ENCODE assay signal across 22 mouse cellular contexts in genomic region chr2:139774949-139775570, GRCm38 (mm10).
DNase-seq lines count a peak whose midpoint lies in the region; ATAC-seq and TF ChIP-seq lines count a peak whose summit lies in the region.
"Had no signal": no experiment of that assay in that cellular context is flagged by ENCODE, and none has a peak within 500 bp of the region (broad histone marks: within the 10 kb centered on the region; RNA-seq: fewer than 3 reads in every experiment).

No protein-coding gene starts in this region.

- peak overlapping the region; percentile 17; the same call in 1 of the 2 replicates for H3K27ac ChIP-seq in embryonic facial prominence, embryonic 13.5 days
- no peak overlapping the region for H3K27ac ChIP-seq in embryonic facial prominence, embryonic 10.5 days (replicated peaks)
- H3K27ac ChIP-seq in lung, embryonic 14.5 days (ENCODE audit: low read depth): peak overlapping the region; percentile 60
- no peak overlapping the region for H3K27ac ChIP-seq in embryonic facial prominence, embryonic 14.5 days (replicated peaks; ENCODE audit: low read depth, low read length)
- H3K27ac ChIP-seq in limb, embryonic 15.5 days: no peak overlapping the region
- H3K27ac ChIP-seq: embryonic facial prominence, embryonic 15.5 days; hindbrain, embryonic 10.5 days; hindbrain, embryonic 13.5 days had no signal

- no peak for DNase-seq in embryonic facial prominence, embryonic 10.5 days (ENCODE audit: low spot score)
- peak; percentile 48 for DNase-seq in lung, embryonic 14.5 days
- DNase-seq in lung, postnatal 36 days: no peak
- peak; percentile 32 for DNase-seq in embryonic facial prominence, embryonic 14.5 days (ENCODE audit: low spot score)
- no peak for DNase-seq in frontal cortex, postnatal 14 days (ENCODE audit: low spot score in 2 of 2)
- DNase-seq: adrenal gland, adult 8-10 months; adrenal gland, postnatal 25 days; cerebellum, adult 11-12 months; cerebellum, adult 8-10 months; cerebellum, postnatal 10 days; forebrain, postnatal 0 days; gastrocnemius, postnatal 10 days; gastrocnemius, postnatal 36 days had no signal

- peaks cover 8% of the 10 kb centered on the region for H3K4me1 ChIP-seq in embryonic facial prominence, embryonic 13.5 days
- peaks cover 17% of the 10 kb centered on the region for H3K4me1 ChIP-seq in embryonic facial prominence, embryonic 10.5 days
- H3K4me1 ChIP-seq in lung, embryonic 14.5 days (ENCODE audit: insufficient read depth): peaks cover 7% of the 10 kb centered on the region; the same call in 1 of the 2 replicates
- H3K4me1 ChIP-seq in embryonic facial prominence, embryonic 14.5 days (ENCODE audit: control insufficient read depth, insufficient read depth, low read length): no peaks in the 10 kb centered on the region
- H3K4me1 ChIP-seq in limb, embryonic 15.5 days: no peaks in the 10 kb centered on the region
- H3K4me1 ChIP-seq: hindbrain, embryonic 13.5 days had no signal

- no peaks in the 10 kb centered on the region for H3K27me3 ChIP-seq in embryonic facial prominence, embryonic 13.5 days
- H3K27me3 ChIP-seq in embryonic facial prominence, embryonic 10.5 days (replicated peaks; ENCODE audit: low read depth, poor library complexity, severe bottlenecking): no peaks in the 10 kb centered on the region
- no peaks in the 10 kb centered on the region for H3K27me3 ChIP-seq in lung, embryonic 14.5 days (ENCODE audit: insufficient read depth, low read length)
- H3K27me3 ChIP-seq in embryonic facial prominence, embryonic 14.5 days (replicated peaks; ENCODE audit: control insufficient read depth, insufficient read depth, low read length): no peaks in the 10 kb centered on the region
- H3K27me3 ChIP-seq in limb, embryonic 15.5 days: no peaks in the 10 kb centered on the region
- H3K27me3 ChIP-seq: embryonic facial prominence, embryonic 15.5 days; hindbrain, embryonic 13.5 days had no signal

- 77% methylated on average over 8 of the region's 8 CpGs for whole genome bisulfite sequencing in embryonic facial prominence, embryonic 13.5 days
- WGBS in embryonic facial prominence, embryonic 10.5 days: 83% methylated on average over 8 of the region's 8 CpGs
- WGBS in lung, embryonic 14.5 days: 66% methylated on average over 8 of the region's 8 CpGs
- WGBS in embryonic facial prominence, embryonic 14.5 days: 67% methylated on average over 8 of the region's 8 CpGs
- WGBS in limb, embryonic 15.5 days: 62% methylated on average over 8 of the region's 8 CpGs

- no peak overlapping the region for H3K9ac ChIP-seq in embryonic facial prominence, embryonic 13.5 days
- no peak overlapping the region for H3K9ac ChIP-seq in lung, embryonic 14.5 days
- H3K9ac ChIP-seq in embryonic facial prominence, embryonic 14.5 days (ENCODE audit: low read depth, low read length): no peak overlapping the region
- no peak overlapping the region for H3K9ac ChIP-seq in limb, embryonic 15.5 days
- H3K9ac ChIP-seq: embryonic facial prominence, embryonic 15.5 days; forebrain, postnatal 0 days; hindbrain, embryonic 13.5 days had no signal

- H3K4me3 ChIP-seq in embryonic facial prominence, embryonic 13.5 days: no peak overlapping the region
- H3K4me3 ChIP-seq in embryonic facial prominence, embryonic 10.5 days: no peak overlapping the region
- H3K4me3 ChIP-seq in lung, embryonic 14.5 days (ENCODE audit: low read depth, low read length): no peak overlapping the region
- no peak overlapping the region for H3K4me3 ChIP-seq in embryonic facial prominence, embryonic 14.5 days (ENCODE audit: low read depth, low read length)
- no peak overlapping the region for H3K4me3 ChIP-seq in limb, embryonic 15.5 days
- H3K4me3 ChIP-seq: embryonic facial prominence, embryonic 15.5 days; hindbrain, embryonic 10.5 days; hindbrain, embryonic 13.5 days had no signal

- H3K9me3 ChIP-seq in embryonic facial prominence, embryonic 13.5 days: no peaks in the 10 kb centered on the region
- no peaks in the 10 kb centered on the region for H3K9me3 ChIP-seq in embryonic facial prominence, embryonic 10.5 days
- H3K9me3 ChIP-seq in lung, embryonic 14.5 days (ENCODE audit: low read depth, low read length): no peaks in the 10 kb centered on the region
- no peaks in the 10 kb centered on the region for H3K9me3 ChIP-seq in embryonic facial prominence, embryonic 14.5 days (ENCODE audit: control insufficient read depth, low read length)
- no peaks in the 10 kb centered on the region for H3K9me3 ChIP-seq in limb, embryonic 15.5 days
- H3K9me3 ChIP-seq: embryonic facial prominence, embryonic 15.5 days; hindbrain, embryonic 10.5 days; hindbrain, embryonic 13.5 days had no signal

- no peaks in the 10 kb centered on the region for H3K36me3 ChIP-seq in embryonic facial prominence, embryonic 13.5 days
- no peaks in the 10 kb centered on the region for H3K36me3 ChIP-seq in embryonic facial prominence, embryonic 10.5 days (replicated peaks)
- H3K36me3 ChIP-seq in lung, embryonic 14.5 days (ENCODE audit: insufficient read depth): no peaks in the 10 kb centered on the region
- no peaks in the 10 kb centered on the region for H3K36me3 ChIP-seq in embryonic facial prominence, embryonic 14.5 days (ENCODE audit: control insufficient read depth, insufficient read depth, low read length)
- no peaks in the 10 kb centered on the region for H3K36me3 ChIP-seq in limb, embryonic 15.5 days
- H3K36me3 ChIP-seq: embryonic facial prominence, embryonic 15.5 days; hindbrain, embryonic 10.5 days; hindbrain, embryonic 13.5 days had no signal

- 0 out of 2 replicates have a peak, but pooled peaks have one; percentile 52 for ATAC-seq in embryonic facial prominence, embryonic 13.5 days (ENCODE audit: insufficient number of reproducible peaks, insufficient read depth, low FRiP score, low TSS enrichment, low read depth)
- peak; percentile 72 for ATAC-seq in lung, embryonic 14.5 days (ENCODE audit: insufficient read depth)
- ATAC-seq in embryonic facial prominence, embryonic 14.5 days (ENCODE audit: low read depth): peak; percentile 53
- peak; percentile 44; the same call in 1 of the 2 replicates for ATAC-seq in limb, embryonic 15.5 days (ENCODE audit: insufficient number of reproducible peaks, low FRiP score, low TSS enrichment, low read depth)
- ATAC-seq: activated CD4-positive, CD25-positive, alpha-beta regulatory T cell, adult 4 months; forebrain, embryonic 14.5 days; forebrain, postnatal 0 days; hindbrain, embryonic 16.5 days had no signal

- no peak overlapping the region for H3K4me2 ChIP-seq in embryonic facial prominence, embryonic 13.5 days
- no peak overlapping the region for H3K4me2 ChIP-seq in lung, embryonic 14.5 days
- no peak overlapping the region for H3K4me2 ChIP-seq in embryonic facial prominence, embryonic 14.5 days (ENCODE audit: low read depth, low read length)
- H3K4me2 ChIP-seq in limb, embryonic 15.5 days: no peak overlapping the region
- H3K4me2 ChIP-seq: embryonic facial prominence, embryonic 15.5 days; heart, embryonic 11.5 days; hindbrain, embryonic 13.5 days had no signal

- no peak for TF ChIP-seq CTCF in lung, embryonic 14.5 days (IDR thresholded peaks at IDR 0.05; ENCODE audit: low read depth)

Comparison
In these comparisons a context has a peak if more than half of its experiments do, and no peak if none do; other contexts are left out.
1. H3K27ac ChIP-seq: peak in embryonic facial prominence, embryonic 13.5 days (single experiment) and lung, embryonic 14.5 days (single experiment); none in embryonic facial prominence, embryonic 10.5 days (single experiment), embryonic facial prominence, embryonic 14.5 days (single experiment) and limb, embryonic 15.5 days (single experiment).
2. DNase-seq: peak in lung, embryonic 14.5 days (single experiment) and embryonic facial prominence, embryonic 14.5 days (single experiment); none in embryonic facial prominence, embryonic 10.5 days (single experiment), lung, postnatal 36 days (single experiment) and frontal cortex, postnatal 14 days (0 of 2).
3. Peak in every context shown above with its lines, with median percentiles within 50 percentile points of each other: ATAC-seq.